Mouse (Mus musculus) cerebellum, adult 2 months (tissue): Measurements from ENCODE around the gene Rhbdf1.

Source experiments
- CTCF ChIP-seq: fragments of 200-500 bp; IDR thresholded peaks from 2 replicates; pipeline ENCODE4 v1.5.1; 2011; ENCODE audit warnings: low read depth, mild to moderate bottlenecking, control low read depth, low read length, moderate library complexity, borderline replicate concordance; ENCODE audit not compliant: insufficient read depth
- POLR2A ChIP-seq: fragments of 200-500 bp; IDR thresholded peaks from 2 replicates; pipeline ENCODE4 v1.6.1; 2011; ENCODE audit warnings: low read length, control low read depth, borderline replicate concordance; ENCODE audit not compliant: insufficient read depth

GRCm38 (mm10) chr11:32256146-32256545, 34.0 kb upstream of the Rhbdf1 start:
- TF ChIP-seq POLR2A (no peak), CTCF (no peak)
